Mouse (Mus musculus) myocyte (in vitro differentiated cells): ENCODE measurements at regions not wholly inside any gene's neighbourhood (a gene's known extent, or its start where the extent isn't known, plus 50 kb on each side); places are given as distances from the start of the nearest gene placed in this dataset.

ENCODE experiments used
- H3K27me3 ChIP-seq: one replicate; pipeline ENCODE4 v1.6.1; 2011; ENCODE audit not compliant: control insufficient read depth, insufficient read depth, insufficient read length
- H3K36me3 ChIP-seq: one replicate; pipeline ENCODE4 v1.6.1; 2011; ENCODE audit not compliant: control insufficient read depth, insufficient read depth
- H3K4me2 ChIP-seq: one replicate; pipeline ENCODE4 v1.6.1; 2011; ENCODE audit warnings: low read depth, control low read depth
- H3K4me3 ChIP-seq: one replicate; pipeline ENCODE4 v1.5.1; 2011; ENCODE audit warnings: mild to moderate bottlenecking, control low read depth, moderate library complexity
- H3K79me2 ChIP-seq: one replicate; pipeline ENCODE4 v1.6.1; 2011; ENCODE audit not compliant: control insufficient read depth, insufficient read depth
- H3ac ChIP-seq: one replicate; pipeline ENCODE4 v1.6.1; 2011; ENCODE audit not compliant: control insufficient read depth, insufficient read length
- CEBPB ChIP-seq: IDR thresholded peaks from 2 replicates; pipeline ENCODE4 v1.6.1; 2011; ENCODE audit warnings: mild to moderate bottlenecking, moderate library complexity; ENCODE audit not compliant: poor library complexity, insufficient read depth, severe bottlenecking
- E2F4 ChIP-seq: IDR thresholded peaks from one replicate; pipeline ENCODE4 v1.6.1; 2011; ENCODE audit warnings: mild to moderate bottlenecking, control low read depth, moderate library complexity; ENCODE audit not compliant: insufficient read depth
- MAX ChIP-seq: IDR thresholded peaks from one replicate; pipeline ENCODE4 v1.6.1; 2011; ENCODE audit warnings: low read depth, mild to moderate bottlenecking, control low read depth
- MYOD1 ChIP-seq, 3 experiments: IDR thresholded peaks; one replicate each; pipeline ENCODE4 v1.6.1; 2011; ENCODE audit warnings: control low read depth in 2 of 3, low read depth in 2 of 3, mild to moderate bottlenecking in 2 of 3, moderate library complexity in 1 of 3; ENCODE audit not compliant: insufficient read length in 2 of 3, control insufficient read depth in 1 of 3
- MYOG ChIP-seq, 3 experiments: IDR thresholded peaks; one replicate each; pipeline ENCODE4 v1.6.1; 2011; ENCODE audit warnings: control low read depth in 2 of 3, low read depth in 2 of 3, mild to moderate bottlenecking in 2 of 3; ENCODE audit not compliant: insufficient read length in 2 of 3, control insufficient read depth in 1 of 3, insufficient read depth in 1 of 3
- POLR2A ChIP-seq: IDR thresholded peaks from one replicate; pipeline ENCODE4 v1.6.1; 2011; ENCODE audit warnings: low read depth, mild to moderate bottlenecking, control low read depth, moderate library complexity; ENCODE audit not compliant: insufficient read length
- POLR2AphosphoS2 ChIP-seq: IDR thresholded peaks from one replicate; pipeline ENCODE4 v1.6.1; 2011; ENCODE audit warnings: low read depth, control low read depth; ENCODE audit not compliant: insufficient read length
- REST ChIP-seq: IDR thresholded peaks from one replicate; pipeline ENCODE4 v1.6.1; 2011; ENCODE audit warnings: mild to moderate bottlenecking, control low read depth, moderate library complexity; ENCODE audit not compliant: insufficient read depth, insufficient read length
- SRF ChIP-seq: IDR thresholded peaks from one replicate; pipeline ENCODE4 v1.6.1; 2011; ENCODE audit warnings: low read depth; ENCODE audit not compliant: control insufficient read depth, insufficient read length
- TCF12 ChIP-seq: IDR thresholded peaks from one replicate; pipeline ENCODE4 v1.6.1; 2011; ENCODE audit warnings: mild to moderate bottlenecking, control low read depth; ENCODE audit not compliant: poor library complexity, insufficient read depth, severe bottlenecking
- TCF3 ChIP-seq: IDR thresholded peaks from one replicate; pipeline ENCODE4 v1.6.1; 2011; ENCODE audit warnings: low read depth, control low read depth; ENCODE audit not compliant: insufficient read length
- USF1 ChIP-seq: IDR thresholded peaks from one replicate; pipeline ENCODE4 v1.6.1; 2011; ENCODE audit warnings: low read depth, mild to moderate bottlenecking, control low read depth, moderate library complexity

DNA sequence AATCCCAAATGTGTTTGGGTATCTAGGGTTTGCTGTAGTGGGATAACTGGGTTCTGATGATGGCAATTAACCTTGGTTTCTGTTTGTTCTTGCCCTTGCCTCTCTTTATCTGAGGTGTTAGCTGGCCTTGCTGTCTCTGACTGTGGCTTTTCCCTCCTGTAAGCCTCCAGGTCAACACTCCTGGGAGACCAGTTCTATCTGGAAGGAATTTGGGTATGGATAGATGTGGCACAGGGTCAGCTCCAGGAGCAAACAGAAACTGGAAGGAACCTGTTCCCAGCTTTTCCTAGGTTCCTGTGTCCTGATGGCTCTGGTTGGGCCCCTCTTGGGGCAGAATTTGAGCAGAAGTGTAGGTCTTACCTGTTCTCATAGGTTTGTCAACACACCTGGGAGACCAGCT is 2725.8 kb downstream of the Gm37988 start:
- TF ChIP-seq POLR2AphosphoS2 (no peak), CEBPB (no peak), POLR2A (no peak)
- no peak overlapping the region for H3K4me3 ChIP-seq
- H3ac ChIP-seq = no peak overlapping the region

GRCm38 (mm10) chr1:7535191-7535590 is 2727.5 kb downstream of the Gm37988 start:
- Histone ChIP-seq H3K4me3 (no peak overlapping the region), H3K79me2 (no peaks in the 10 kb centered on the region), H3K4me2 (no peak overlapping the region), H3K27me3 (no peaks in the 10 kb centered on the region), H3K36me3 (no peaks in the 10 kb centered on the region), H3ac (no peak overlapping the region)
- TF ChIP-seq USF1 (no peak), TCF12 (no peak), POLR2AphosphoS2 (no peak), SRF (no peak), CEBPB (no peak), MYOG (IDR thresholded peaks at IDR 0.05; ENCODE audit: control insufficient read depth in 1 of 3, insufficient read depth in 1 of 3, insufficient read length in 2 of 3, low read depth in 2 of 3) (no peak), MYOD1 (IDR thresholded peaks at IDR 0.05; ENCODE audit: control insufficient read depth in 1 of 3, insufficient read length in 2 of 3, low read depth in 2 of 3) (no peak)

More for the DNA sequence above, 2725.8 kb downstream of the Gm37988 start:
- no peak overlapping the region for H3K4me2 ChIP-seq
- H3K27me3 ChIP-seq = no peaks in the 10 kb centered on the region
- no peaks in the 10 kb centered on the region for H3K36me3 ChIP-seq
- no peaks in the 10 kb centered on the region for H3K79me2 ChIP-seq

DNA sequence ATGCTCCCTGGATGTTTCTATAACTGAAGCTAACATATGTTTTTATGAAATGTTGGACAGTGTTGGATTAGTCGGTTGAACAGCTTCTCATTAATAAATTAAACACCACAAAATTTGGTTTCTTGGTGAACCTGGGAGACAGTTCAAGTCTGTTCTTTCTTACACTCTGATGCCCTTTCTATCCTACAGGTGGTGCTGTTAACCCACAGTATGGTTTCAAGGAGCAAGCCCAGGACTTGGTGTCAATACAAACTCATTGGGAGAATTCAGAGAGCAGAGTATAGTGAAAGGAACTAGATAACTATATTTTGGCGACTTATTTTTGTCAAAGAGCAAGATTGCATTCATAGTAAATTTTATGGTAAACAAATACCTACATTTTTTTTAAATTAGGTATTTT is 2735.8 kb downstream of the Gm37988 start:
- no peaks in the 10 kb centered on the region for H3K27me3 ChIP-seq
- TF ChIP-seq MYOD1 (IDR thresholded peaks at IDR 0.05; ENCODE audit: control insufficient read depth in 1 of 3, insufficient read length in 2 of 3, low read depth in 2 of 3) (no peak), REST (no peak), POLR2AphosphoS2 (no peak), USF1 (no peak), CEBPB (no peak), POLR2A (no peak), TCF12 (no peak), TCF3 (no peak), E2F4 (no peak), MAX (no peak), SRF (no peak), MYOG (IDR thresholded peaks at IDR 0.05; ENCODE audit: control insufficient read depth in 1 of 3, insufficient read depth in 1 of 3, insufficient read length in 2 of 3, low read depth in 2 of 3) (no peak)

GRCm38 (mm10) chr1:7548261-7548660 is 2740.6 kb downstream of the Gm37988 start:
- Histone ChIP-seq H3K79me2 (no peaks in the 10 kb centered on the region), H3K36me3 (no peaks in the 10 kb centered on the region), H3K27me3 (no peaks in the 10 kb centered on the region), H3K4me2 (no peak overlapping the region), H3K4me3 (no peak overlapping the region), H3ac (no peak overlapping the region)
- TF ChIP-seq MYOG (IDR thresholded peaks at IDR 0.05; ENCODE audit: control insufficient read depth in 1 of 3, insufficient read depth in 1 of 3, insufficient read length in 2 of 3, low read depth in 2 of 3) (no peak), USF1 (no peak), MYOD1 (IDR thresholded peaks at IDR 0.05; ENCODE audit: control insufficient read depth in 1 of 3, insufficient read length in 2 of 3, low read depth in 2 of 3) (no peak), CEBPB (peak; percentile 72), SRF (no peak), REST (no peak), POLR2A (no peak), TCF3 (no peak)

More for the DNA sequence above, 2735.8 kb downstream of the Gm37988 start:
- H3K4me3 ChIP-seq = no peak overlapping the region
- no peak overlapping the region for H3K4me2 ChIP-seq
- no peak overlapping the region for H3ac ChIP-seq
- H3K36me3 ChIP-seq = no peaks in the 10 kb centered on the region
- H3K79me2 ChIP-seq = no peaks in the 10 kb centered on the region

- Histone ChIP-seq H3K36me3 (no peaks in the 10 kb centered on the region), H3K27me3 (no peaks in the 10 kb centered on the region), H3K4me2 (no peak overlapping the region), H3ac (no peak overlapping the region), H3K4me3 (no peak overlapping the region), H3K79me2 (no peaks in the 10 kb centered on the region)
- no peak for TF ChIP-seq TCF3
- TF ChIP-seq POLR2A = no peak
- TF ChIP-seq MAX = no peak
- TF ChIP-seq TCF12 = no peak
- no peak for TF ChIP-seq MYOD1 (IDR thresholded peaks at IDR 0.05; ENCODE audit: control insufficient read depth in 1 of 3, insufficient read length in 2 of 3, low read depth in 2 of 3)
- TF ChIP-seq MYOG (IDR thresholded peaks at IDR 0.05; ENCODE audit: control insufficient read depth in 1 of 3, insufficient read depth in 1 of 3, insufficient read length in 2 of 3, low read depth in 2 of 3) = no peak
- TF ChIP-seq CEBPB = no peak
- TF ChIP-seq E2F4 = no peak
- no peak for TF ChIP-seq USF1
Observed at GRCm38 (mm10) chr1:7574787-7575186, 2767.1 kb downstream of the Gm37988 start.
